Mouse (Mus musculus) heart, adult 2 months (tissue): Measurements from ENCODE around the gene Recql.

Experiments used
- CTCF ChIP-seq: fragments of 200-600 bp; IDR thresholded peaks from 2 replicates; pipeline ENCODE4 v1.8.1; 2022; ENCODE audit warnings: antibody characterized with exemption, mild to moderate bottlenecking, moderate library complexity
- EP300 ChIP-seq: fragments of 200-500 bp; IDR thresholded peaks from 2 replicates; pipeline ENCODE4 v1.6.1; 2011; ENCODE audit warnings: low read depth, low read length, control low read depth; ENCODE audit not compliant: insufficient read depth

DNA sequence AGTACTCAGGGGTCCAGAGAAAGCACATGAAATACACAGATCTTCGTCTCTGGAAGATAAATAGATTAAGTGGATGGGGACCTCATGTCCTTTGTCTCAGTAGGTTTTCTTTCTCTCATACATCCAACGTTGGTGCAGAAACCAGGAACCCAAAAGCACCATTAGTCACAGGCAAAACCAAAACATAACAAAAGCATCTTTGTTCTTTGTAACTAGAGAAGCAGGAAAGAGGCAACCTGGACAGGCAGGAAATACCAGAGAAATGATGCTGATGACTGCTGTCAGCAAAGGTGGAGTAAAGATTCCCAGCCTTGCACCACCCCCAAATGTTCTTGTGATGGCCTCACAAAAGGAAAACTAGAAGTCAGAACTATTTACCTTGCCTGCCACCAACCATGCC, 47.3 kb downstream of the Recql start:
- TF ChIP-seq CTCF (no peak), EP300 (no peak)
